Mouse (Mus musculus) kidney, adult 10 weeks (tissue): ENCODE data around the gene Gna14. TPM values are rescaled to one million over a fixed set of nuclear protein-coding genes. Genes with fewer than 3 reads are reported as not detected.

Experiments
- polyA plus RNA-seq: library from polyadenylated mRNA; stranded (reverse); fragments of 350-450 nt; fragmentation: Illumina TruSeq; extraction: RNeasy Lipid Tissue Mini Kit (QIAGEN cat#74804); gene quantifications from one replicate; pipeline ENCODE4 v1.2.3, GENCODE M21; 2014; ENCODE audit warnings: low read depth, low replicate concordance

The Gna14 gene
- polyA plus RNA-seq: 26.8 TPM

GRCm38 (mm10) chr19:16435531-16436231 lies at the start of gene Gna14:
Gene Gna14 (plus strand): TSS chr19:16435762.

